Mouse (Mus musculus) olfactory bulb, adult 2 months (tissue): ENCODE measurements at regions not wholly inside any gene's neighbourhood (a gene's known extent, or its start where the extent isn't known, plus 50 kb on each side); places are given as distances from the start of the nearest gene placed in this dataset.

ENCODE experiments used
- CTCF ChIP-seq: fragments of 200-500 bp; IDR thresholded peaks from 2 replicates; pipeline ENCODE4 v1.5.1; 2012; ENCODE audit warnings: low read depth, mild to moderate bottlenecking, low read length, moderate library complexity; ENCODE audit not compliant: insufficient read depth
- POLR2A ChIP-seq: fragments of 200-500 bp; IDR thresholded peaks from 2 replicates; pipeline ENCODE4 v1.6.1; 2012; ENCODE audit warnings: mild to moderate bottlenecking, low read depth, low read length, moderate library complexity; ENCODE audit not compliant: insufficient read depth

GRCm38 (mm10) chr3:15129729-15130369 lies 202.3 kb downstream of the Gm9733 start:
- TF ChIP-seq CTCF (no peak), POLR2A (no peak)
